15 mouse cellular contexts compared by ENCODE assay signal in genomic region chr15:27094102-27094501, GRCm38 (mm10).
"Had no signal": no experiment of that assay in that cellular context is flagged by ENCODE, and none has a peak within 500 bp of the region (broad histone marks: within the 10 kb centered on the region; RNA-seq: fewer than 3 reads in every experiment).

No protein-coding gene starts in this region.

- H3K27me3 ChIP-seq: liver, embryonic 15.5 days; megakaryocyte, embryonic 14.5 days; midbrain, embryonic 13.5 days; midbrain, embryonic 15.5 days; neural tube, embryonic 12.5 days; stomach, embryonic 15.5 days had no signal

- H3K4me2 ChIP-seq: liver, embryonic 15.5 days; midbrain, embryonic 11.5 days; midbrain, embryonic 13.5 days; midbrain, embryonic 15.5 days; neural tube, embryonic 12.5 days; stomach, embryonic 15.5 days had no signal

- DNase-seq: liver, postnatal 0 days; right cerebral cortex, postnatal 14 days; thymus, adult 2 months; thymus, postnatal 25 days; thymus, postnatal 4 days had no signal

- H3K4me1 ChIP-seq: liver, embryonic 15.5 days; megakaryocyte, embryonic 14.5 days; midbrain, embryonic 13.5 days; midbrain, embryonic 15.5 days; neural tube, embryonic 12.5 days; stomach, embryonic 15.5 days had no signal

- H3K4me3 ChIP-seq: liver, embryonic 15.5 days; megakaryocyte, embryonic 14.5 days; midbrain, embryonic 13.5 days; midbrain, embryonic 15.5 days; neural tube, embryonic 12.5 days; stomach, embryonic 15.5 days had no signal

- ATAC-seq: liver, postnatal 0 days; lung, postnatal 0 days; midbrain, embryonic 13.5 days; midbrain, embryonic 15.5 days had no signal

- H3K9ac ChIP-seq: liver, embryonic 15.5 days; liver, postnatal 0 days; midbrain, embryonic 13.5 days; midbrain, embryonic 15.5 days; neural tube, embryonic 12.5 days; stomach, embryonic 15.5 days had no signal

- H3K36me3 ChIP-seq: liver, embryonic 15.5 days; midbrain, embryonic 13.5 days; midbrain, embryonic 15.5 days; neural tube, embryonic 12.5 days; stomach, embryonic 15.5 days had no signal

- H3K9me3 ChIP-seq: liver, embryonic 15.5 days; midbrain, embryonic 13.5 days; midbrain, embryonic 15.5 days; neural tube, embryonic 12.5 days; stomach, embryonic 15.5 days had no signal

- H3K27ac ChIP-seq: liver, embryonic 15.5 days; macrophage; midbrain, embryonic 13.5 days; midbrain, embryonic 15.5 days; neural tube, embryonic 12.5 days; stomach, embryonic 15.5 days; stomach, postnatal 0 days had no signal
